Mouse (Mus musculus) embryo, embryonic 11 days (tissue): ENCODE measurements at regions not wholly inside any gene's neighbourhood (a gene's known extent, or its start where the extent isn't known, plus 50 kb on each side); places are given as distances from the start of the nearest gene placed in this dataset.

Experiments used
- DNase-seq: peaks from one replicate; pipeline ENCODE4 v3.0.0-alpha.2; 2015

GRCm38 (mm10) chr1:94642296-94642695 lies 589.9 kb upstream of the Pdcd1 start:
- DNase-seq: no peak

GRCm38 (mm10) chr1:94658218-94658617 lies 605.9 kb upstream of the Pdcd1 start:
- DNase-seq: no peak

DNA sequence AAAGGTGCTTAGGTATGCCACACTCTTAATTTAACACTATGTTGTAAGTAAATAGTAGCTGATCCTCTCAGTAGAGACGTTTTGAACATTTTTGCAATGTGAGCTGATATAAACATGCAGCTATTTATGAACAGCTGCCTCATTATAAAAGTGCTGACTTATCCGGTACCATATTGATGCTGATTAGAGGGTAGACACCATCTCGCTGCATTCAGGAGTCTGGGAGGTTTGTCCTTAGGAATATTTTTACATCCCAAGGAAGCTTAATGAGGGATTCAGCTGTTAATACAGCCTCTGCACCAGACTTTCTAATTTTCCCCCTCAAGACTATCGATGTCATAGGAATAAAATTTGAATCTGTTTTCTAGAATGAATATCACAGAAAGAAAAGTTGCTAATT lies 619.3 kb upstream of the Pdcd1 start:
- no peak for DNase-seq

DNA sequence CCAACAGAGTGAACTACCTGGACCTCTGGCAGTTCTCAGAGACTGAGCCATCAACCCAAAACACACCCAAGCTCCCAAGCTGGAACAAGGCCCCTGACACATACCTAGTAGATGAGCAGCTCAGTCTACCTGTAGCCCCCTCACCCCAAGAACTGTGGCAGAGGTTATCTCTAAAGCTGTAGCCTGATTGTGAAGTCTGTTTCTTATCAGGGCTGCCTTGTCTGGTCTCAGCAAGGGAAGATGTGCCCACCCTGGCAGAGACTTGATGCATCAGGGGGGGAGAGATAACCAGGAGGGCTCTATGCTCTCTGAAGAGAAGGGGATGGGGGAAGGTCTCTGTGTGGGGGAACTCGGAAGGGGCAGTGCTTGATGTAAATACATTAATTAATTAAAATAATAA lies 612.9 kb upstream of the Fam174a start:
- DNase-seq: no peak

GRCm38 (mm10) chr1:94701688-94702087 lies 611.7 kb upstream of the Fam174a start:
- DNase-seq: no peak

- DNase-seq: peak; percentile 78
These were observed 600.6 kb upstream of the Fam174a start for GRCm38 (mm10) chr1:94712812-94713211.

GRCm38 (mm10) chr1:94717699-94718098 lies 595.7 kb upstream of the Fam174a start:
- no peak for DNase-seq

GRCm38 (mm10) chr1:94753523-94753922 lies 559.9 kb upstream of the Fam174a start:
- no peak for DNase-seq

- DNase-seq: no peak
These were observed 524.3 kb upstream of the Fam174a start for GRCm38 (mm10) chr1:94789019-94789585.

- DNase-seq: no peak
These were observed 522.8 kb upstream of the Fam174a start for GRCm38 (mm10) chr1:94790604-94791003.

DNA sequence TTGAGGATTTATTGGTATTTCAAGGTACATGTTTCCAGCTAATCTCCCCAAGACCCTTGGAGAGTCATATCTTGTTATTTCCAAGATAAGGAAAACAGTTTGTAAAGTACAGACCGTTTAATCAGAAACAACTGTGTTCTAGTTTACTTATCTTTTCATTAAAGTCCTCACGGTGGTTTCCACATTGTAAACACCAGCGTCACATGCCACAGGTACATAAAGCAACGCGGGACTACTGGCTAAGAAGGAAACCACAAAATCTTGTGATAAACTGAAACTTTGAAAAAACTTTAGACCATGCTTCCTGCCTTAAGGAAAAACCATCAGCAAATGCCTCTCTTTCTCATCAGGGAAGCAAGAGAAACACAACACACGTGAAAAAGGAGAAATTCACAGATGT lies 522.4 kb upstream of the Fam174a start:
- no peak for DNase-seq

DNA sequence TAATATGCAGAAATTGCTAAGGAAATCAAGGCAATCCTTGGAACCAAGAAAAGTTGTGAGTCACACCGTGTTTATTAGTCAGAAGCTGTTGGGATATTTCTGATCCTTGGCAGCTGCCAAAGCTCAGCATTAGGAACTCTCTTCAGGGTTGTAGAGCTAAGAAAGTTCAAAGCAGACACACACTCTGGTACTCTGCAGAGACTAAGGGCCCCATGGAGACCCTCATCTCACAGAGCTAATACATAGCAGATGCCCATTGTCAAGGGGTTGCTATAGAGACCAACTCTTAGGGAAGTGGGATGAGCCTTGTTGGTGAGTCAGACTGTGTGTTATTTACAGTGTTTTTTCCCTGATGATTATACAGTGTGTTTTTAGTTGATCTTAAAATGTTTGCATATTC lies 517.4 kb upstream of the Fam174a start:
- peak; percentile 59 for DNase-seq

GRCm38 (mm10) chr1:94803722-94804121 lies 509.7 kb upstream of the Fam174a start:
- no peak for DNase-seq

- no peak for DNase-seq
These were observed 508.5 kb upstream of the Fam174a start for GRCm38 (mm10) chr1:94804877-94805276.

DNA sequence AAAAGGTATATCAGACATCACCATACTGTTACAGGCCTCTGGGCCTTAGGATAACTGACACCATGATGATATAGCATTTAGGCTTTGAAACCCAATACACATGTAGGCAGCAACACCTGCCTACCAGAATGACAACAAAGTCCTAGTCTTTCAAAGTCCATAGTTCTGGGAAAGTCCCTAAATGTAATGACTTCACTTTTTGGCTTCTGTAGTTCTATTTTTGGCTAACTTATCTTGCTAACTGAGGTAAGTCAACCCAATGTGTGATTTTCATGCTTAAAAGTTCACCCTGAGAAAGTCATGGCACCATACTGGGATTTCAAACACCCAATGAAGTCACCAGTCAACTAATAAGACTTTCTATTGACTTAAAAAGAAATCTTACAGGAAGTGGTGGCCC lies 485.8 kb upstream of the Fam174a start:
- DNase-seq: no peak

GRCm38 (mm10) chr1:94835982-94836381 lies 477.4 kb upstream of the Fam174a start:
- DNase-seq: no peak

DNA sequence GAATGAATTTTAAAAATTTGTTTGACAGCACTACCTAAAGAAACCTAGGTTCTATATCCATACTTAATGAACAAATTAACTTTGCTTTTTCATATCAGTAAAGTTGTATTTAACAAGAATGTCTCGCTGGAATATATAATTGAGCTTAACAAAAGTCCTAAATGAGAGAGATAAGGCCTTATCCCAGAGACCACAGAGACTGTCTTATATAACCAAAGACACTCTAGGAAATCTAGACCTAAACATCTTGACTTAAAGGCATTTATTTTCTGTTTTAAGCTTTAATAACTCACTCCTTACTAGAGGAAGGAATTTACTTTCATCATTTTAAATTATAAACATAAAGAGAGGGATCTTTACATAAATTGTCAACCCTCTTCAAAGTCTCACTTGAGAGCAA lies 461.9 kb upstream of the Fam174a start:
- no peak for DNase-seq

DNA sequence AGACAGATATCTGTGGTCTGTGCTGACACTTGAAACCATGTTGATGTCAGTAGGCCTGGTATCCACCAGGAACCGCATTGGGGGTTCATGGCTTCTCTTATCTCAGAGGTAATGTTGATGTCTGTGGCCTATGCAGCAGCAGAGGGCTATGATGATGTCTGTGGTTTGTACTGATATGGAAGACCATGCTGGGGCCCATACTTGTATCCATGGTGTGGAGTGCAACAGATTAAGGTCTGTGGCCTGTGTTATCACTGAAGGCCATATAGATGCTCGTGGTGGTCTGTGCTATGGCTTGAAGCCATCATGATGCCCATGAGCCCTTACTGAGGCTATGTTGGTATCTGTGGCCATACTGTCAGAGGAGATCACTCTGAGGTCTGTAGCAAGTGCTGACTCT lies 455.0 kb upstream of the Fam174a start:
- DNase-seq: no peak

- no peak for DNase-seq
These were observed 444.6 kb upstream of the Fam174a start for GRCm38 (mm10) chr1:94868872-94869271.

DNA sequence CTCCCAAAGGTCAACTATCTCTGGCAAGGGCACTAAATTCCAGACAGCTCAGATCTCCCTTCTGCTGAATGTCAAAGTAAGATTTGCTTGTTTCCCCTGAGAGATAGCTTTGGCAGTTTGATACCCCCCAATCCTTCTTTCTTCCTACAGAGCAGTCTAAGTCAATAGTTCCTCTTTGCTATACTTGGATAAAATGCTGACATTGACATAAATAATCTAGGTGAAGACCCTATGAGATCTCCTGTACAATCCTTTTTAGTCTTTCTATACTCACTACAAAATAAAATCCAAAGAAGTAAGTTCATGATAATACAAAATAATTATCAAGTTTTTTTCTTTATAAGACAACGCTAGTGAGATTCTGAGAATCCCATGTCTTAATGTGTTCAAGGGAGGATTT lies 432.9 kb upstream of the Fam174a start:
- DNase-seq: no peak

GRCm38 (mm10) chr1:94904982-94905507 lies 408.4 kb upstream of the Fam174a start:
- no peak for DNase-seq

GRCm38 (mm10) chr1:94910839-94911238 lies 402.6 kb upstream of the Fam174a start:
- no peak for DNase-seq
